Mouse (Mus musculus) heart, postnatal 36 days (tissue): Measurements from ENCODE around the gene Psme1. TPM values are rescaled to one million over a fixed set of nuclear protein-coding genes. Genes with fewer than 3 reads are reported as not detected.
A peak's percentile ranks its signal among the peaks of the same experiment; 100 is the strongest.

Experiments used
- DNase-seq, 2 experiments: peaks; one replicate each; pipeline ENCODE4 v3.0.0; 2021 to 2022
- intact Hi-C: fragments of 180-260 bp; cut with DNase I; formaldehyde crosslinking; loops from one replicate; pipeline ENCODE4 v1.15.1; 2025
- total RNA-seq, 2 experiments: library from RNA; stranded (reverse); gene quantifications; 2 replicates each; pipeline ENCODE4 v1.2.3; 2021

Gene Psme1
- total RNA-seq, 2 experiments from 2014 or later: 250 to 298 TPM

GRCm38 (mm10) chr14:55565748-55566147 lies 12.2 kb upstream of the Psme1 start:
- no peak for DNase-seq
- intact Hi-C loops: no loop called here

- intact Hi-C loops: no loop called here
- no peak for DNase-seq
These were observed 10.4 kb upstream of the Psme1 start for GRCm38 (mm10) chr14:55567496-55567895.

- no peak for DNase-seq
- intact Hi-C loops: no loop called here
These were observed 7.3 kb upstream of the Psme1 start for GRCm38 (mm10) chr14:55570588-55570987.

GRCm38 (mm10) chr14:55571760-55572159 lies 6.2 kb upstream of the Psme1 start:
- DNase-seq: no peak
- intact Hi-C loops: no loop called here

- intact Hi-C loops: no loop called here
- peak in 1 of 2 experiments; percentile 58 for DNase-seq
These were observed 2.6 kb upstream of the Psme1 start, which contains the start of gene Fitm1 for GRCm38 (mm10) chr14:55575302-55575701. Fitm1 (plus strand) TSS chr14:55575617.

GRCm38 (mm10) chr14:55575711-55576110 lies 2.2 kb upstream of the Psme1 start:
- DNase-seq: peak in 1 of 2 experiments; percentile 45
- intact Hi-C loops: no loop called here

GRCm38 (mm10) chr14:55576376-55576775 lies 1.5 kb upstream of the Psme1 start:
- intact Hi-C loops: no loop called here
- DNase-seq: peak in 1 of 2 experiments; percentile 31

GRCm38 (mm10) chr14:55578668-55579269 lies 846 bp downstream of the Psme1 start:
- peak in 1 of 2 experiments; percentile 66 for DNase-seq
- intact Hi-C loops: no loop called here

GRCm38 (mm10) chr14:55579511-55580496 lies 1.9 kb downstream of the Psme1 start:
- intact Hi-C loops: no loop called here
- DNase-seq: no peak

- intact Hi-C loops: no loop called here
- no peak for DNase-seq
These were observed 2.8 kb downstream of the Psme1 start for GRCm38 (mm10) chr14:55580731-55581130.

- no peak for DNase-seq
- intact Hi-C loops: no loop called here
These were observed 4.2 kb downstream of the Psme1 start for GRCm38 (mm10) chr14:55581981-55582681.

GRCm38 (mm10) chr14:55584303-55584701 lies 6.4 kb downstream of the Psme1 start:
- DNase-seq: no peak
- intact Hi-C loops: no loop called here

- peak; percentile 77 to 81 for DNase-seq
- intact Hi-C loops: no loop called here
These were observed 7.0 kb downstream of the Psme1 start, which contains the start of gene Emc9 for GRCm38 (mm10) chr14:55584702-55585565. Emc9 (minus strand) TSS chr14:55585302.

GRCm38 (mm10) chr14:55585566-55585960 lies 7.6 kb downstream of the Psme1 start:
- intact Hi-C loops: no loop called here
- DNase-seq: no peak

- intact Hi-C loops: no loop called here
- no peak for DNase-seq
These were observed 8.2 kb downstream of the Psme1 start for GRCm38 (mm10) chr14:55586149-55586548.

- no peak for DNase-seq
- intact Hi-C loops: no loop called here
These were observed 11.3 kb downstream of the Psme1 start for GRCm38 (mm10) chr14:55589271-55589670.

- intact Hi-C loops: no loop called here
- no peak for DNase-seq
These were observed 12.0 kb downstream of the Psme1 start for GRCm38 (mm10) chr14:55589771-55590448.

GRCm38 (mm10) chr14:55590748-55591330 lies 12.9 kb downstream of the Psme1 start, which contains the start of gene Psme2:
Psme2 (minus strand) TSS chr14:55591113.
- peak in 1 of 2 experiments; percentile 90 for DNase-seq
- intact Hi-C loops: no loop called here

- intact Hi-C loops: no loop called here
- peak; percentile 91 for DNase-seq
These were observed 13.5 kb downstream of the Psme1 start, which contains the start of gene Rnf31 for GRCm38 (mm10) chr14:55591331-55591891. Rnf31 (plus strand) TSS chr14:55591708.
